Mouse (Mus musculus): ENCODE results near the gene Gpr146.

DNA sequence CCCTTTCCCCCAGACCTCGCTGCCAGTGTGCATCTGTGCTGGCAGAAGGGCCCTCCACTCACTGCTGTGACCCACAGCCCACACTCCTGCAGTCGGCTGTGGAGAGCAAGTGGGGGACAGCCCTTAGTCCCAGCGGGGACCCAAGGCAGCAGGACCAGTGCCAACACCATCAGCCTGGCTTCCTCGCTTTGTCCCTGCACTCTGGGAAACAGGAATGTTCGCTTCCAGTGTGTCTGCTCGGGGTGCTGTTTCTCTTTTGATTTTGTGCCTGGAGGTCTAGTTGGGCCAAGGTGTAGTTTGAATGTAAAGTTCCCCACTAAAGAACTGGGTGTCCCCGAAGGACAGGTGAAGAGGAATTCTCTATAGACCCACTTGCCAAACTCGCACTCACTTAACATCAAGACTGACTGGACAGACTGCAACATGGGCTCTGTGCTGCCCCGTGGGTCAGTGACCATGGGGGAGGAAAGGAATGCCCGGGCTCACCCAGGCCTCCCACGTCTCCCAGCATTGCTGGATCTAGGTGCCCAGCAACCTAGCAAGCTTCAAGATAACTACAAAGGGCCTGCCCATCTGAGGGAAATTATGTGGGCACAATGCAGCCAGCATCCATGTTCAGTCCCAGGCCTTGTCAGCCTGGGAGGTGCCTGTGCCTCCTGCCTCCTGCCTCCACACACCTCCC lies 14.0 kb downstream of the Gpr146 start:
- TF ChIP-seq EP300 (IDR thresholded peaks at IDR 0.05; ENCODE audit: low read depth) (no peak), CTCF (IDR thresholded peaks at IDR 0.05; ENCODE audit: low read depth) (no peak)

Data from heart, postnatal 0 days (tissue).